Mouse (Mus musculus): ENCODE measurements around the gene Capn12. TPM values are rescaled to one million over a fixed set of nuclear protein-coding genes. Genes with fewer than 3 reads are reported as not detected.
"Not testable (repeated sequence)": the region's sequence is repeated elsewhere in the genome, so short reads cannot be mapped to it uniquely, and the experiment has no call there.

The Capn12 gene
- polyA plus RNA-seq, 1 experiment from 2014 or later, result 0.12 TPM

GRCm38 (mm10) chr7:28880554-28880953 lies 668 bp upstream of the Capn12 start:
- no peak overlapping the region for H3K9ac ChIP-seq
- ATAC-seq, result no peak
- H3K27me3 ChIP-seq (replicated peaks), result peaks cover 7% of the 10 kb centered on the region; the same call in 1 of the 2 replicates
- H3K36me3 ChIP-seq, result no peaks in the 10 kb centered on the region
- 81% methylated on average over 10 of the region's 10 CpGs for WGBS (ENCODE audit: insufficient replicate concordance)
- H3K4me2 ChIP-seq, result no peak overlapping the region
- no peak overlapping the region for H3K4me3 ChIP-seq
- peaks cover 39% of the 10 kb centered on the region for H3K4me1 ChIP-seq
- H3K9me3 ChIP-seq (replicated peaks), result no peaks in the 10 kb centered on the region
- H3K27ac ChIP-seq, result no peak overlapping the region

- Histone ChIP-seq H3K27ac (no peak overlapping the region), H3K4me1 (peaks cover 15% of the 10 kb centered on the region), H3K9me3 (replicated peaks) (no peaks in the 10 kb centered on the region), H3K9ac (no peak overlapping the region), H3K27me3 (replicated peaks) (peaks cover 32% of the 10 kb centered on the region), H3K4me3 (no peak overlapping the region), H3K4me2 (no peak overlapping the region), H3K36me3 (no peaks in the 10 kb centered on the region)
- WGBS (ENCODE audit: insufficient replicate concordance), result 66% methylated on average over 11 of the region's 11 CpGs
- ATAC-seq, result no peak
Observed at GRCm38 (mm10) chr7:28883039-28883438, 1.8 kb downstream of the Capn12 start.

DNA sequence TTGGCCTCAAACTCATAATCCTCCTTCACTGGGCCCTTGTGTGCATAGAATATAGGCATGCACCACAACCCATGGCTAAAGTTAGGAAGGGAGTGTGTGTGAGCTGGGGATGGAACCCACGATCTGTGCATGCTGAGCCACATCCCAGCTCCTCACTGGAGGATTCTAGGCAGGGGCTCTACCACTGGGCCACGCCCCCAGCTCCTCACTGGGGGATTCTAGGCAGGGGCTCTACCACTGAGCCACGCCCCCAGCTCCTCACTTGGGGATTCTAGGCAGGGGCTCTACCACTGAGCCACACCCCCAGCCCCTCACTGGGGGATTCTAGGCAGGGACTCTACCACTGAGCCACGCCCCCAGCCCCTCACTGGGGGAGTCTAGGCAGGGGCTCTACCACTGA lies 2.5 kb downstream of the Capn12 start:
- not testable (repeated sequence) for H3K27ac ChIP-seq; ATAC-seq; H3K4me3 ChIP-seq; H3K9ac ChIP-seq; H3K9me3 ChIP-seq (replicated peaks); H3K4me2 ChIP-seq; H3K36me3 ChIP-seq
- peaks cover 39% of the 10 kb centered on the region for H3K27me3 ChIP-seq (replicated peaks)
- 67% methylated on average over 4 of the region's 4 CpGs for WGBS (ENCODE audit: insufficient replicate concordance)
- peaks cover 12% of the 10 kb centered on the region for H3K4me1 ChIP-seq

DNA sequence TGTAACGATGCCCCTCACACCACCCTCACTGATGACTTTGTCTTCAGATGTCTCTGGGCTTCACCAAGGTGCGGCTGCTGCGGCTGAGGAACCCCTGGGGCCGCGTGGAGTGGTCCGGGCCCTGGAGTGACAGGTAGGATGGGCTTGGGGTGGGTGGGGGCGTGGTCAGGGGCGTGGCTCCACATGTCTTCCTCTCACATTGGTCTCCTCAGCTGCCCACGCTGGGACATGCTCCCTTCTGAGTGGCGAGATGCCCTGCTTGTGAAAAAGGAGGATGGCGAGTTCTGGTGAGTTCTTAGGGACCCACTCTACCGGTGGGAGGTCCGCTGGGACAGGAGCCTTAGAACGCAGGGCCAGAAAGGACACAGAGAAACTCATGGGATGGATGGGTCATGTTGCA lies 5.3 kb downstream of the Capn12 start:
- Histone ChIP-seq H3K36me3 (peaks cover 5% of the 10 kb centered on the region), H3K9me3 (replicated peaks) (no peaks in the 10 kb centered on the region), H3K4me1 (peaks cover 8% of the 10 kb centered on the region), H3K27ac (no peak overlapping the region), H3K27me3 (replicated peaks) (peaks cover 61% of the 10 kb centered on the region), H3K4me3 (no peak overlapping the region), H3K4me2 (no peak overlapping the region), H3K9ac (no peak overlapping the region)
- ATAC-seq, result 0 out of 2 replicates have a peak, but pooled peaks have one; percentile 35
- 21% methylated on average over 14 of the region's 14 CpGs for WGBS (ENCODE audit: insufficient replicate concordance)

DNA sequence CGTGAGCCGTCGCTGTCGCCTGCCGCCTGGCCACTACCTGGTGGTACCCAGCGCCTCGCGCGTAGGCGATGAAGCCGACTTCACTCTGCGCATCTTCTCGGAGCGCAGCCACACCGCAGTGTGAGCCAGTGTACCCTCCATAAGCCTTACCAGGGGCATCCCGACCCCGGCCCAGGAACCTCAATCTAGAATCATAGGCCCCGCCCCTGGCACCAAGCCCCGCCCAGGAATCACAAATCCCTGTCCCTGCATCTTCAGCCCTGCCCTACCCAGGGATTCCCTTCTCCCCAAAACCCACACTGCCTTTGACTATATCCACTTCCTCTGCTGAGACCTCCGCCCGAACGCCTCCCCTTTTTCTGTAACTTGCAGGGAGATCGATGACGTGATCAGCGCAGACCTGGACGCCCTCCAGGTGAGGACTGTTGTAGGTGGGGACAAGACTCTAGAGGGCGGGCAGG lies 7.5 kb downstream of the Capn12 start:
- peaks cover 61% of the 10 kb centered on the region for H3K27me3 ChIP-seq (replicated peaks)
- peaks cover 26% of the 10 kb centered on the region for H3K36me3 ChIP-seq
- no peak overlapping the region for H3K27ac ChIP-seq
- peaks cover 9% of the 10 kb centered on the region for H3K4me1 ChIP-seq
- no peaks in the 10 kb centered on the region for H3K9me3 ChIP-seq (replicated peaks)
- H3K9ac ChIP-seq, result 0 out of 2 replicates have a peak overlapping the region, but pooled peaks have one; percentile 5
- H3K4me2 ChIP-seq, result peak overlapping the region; percentile 46
- no peak for ATAC-seq
- 8% methylated on average over 27 of the region's 27 CpGs for WGBS (ENCODE audit: insufficient replicate concordance)
- H3K4me3 ChIP-seq, result peak overlapping the region; percentile 24

DNA sequence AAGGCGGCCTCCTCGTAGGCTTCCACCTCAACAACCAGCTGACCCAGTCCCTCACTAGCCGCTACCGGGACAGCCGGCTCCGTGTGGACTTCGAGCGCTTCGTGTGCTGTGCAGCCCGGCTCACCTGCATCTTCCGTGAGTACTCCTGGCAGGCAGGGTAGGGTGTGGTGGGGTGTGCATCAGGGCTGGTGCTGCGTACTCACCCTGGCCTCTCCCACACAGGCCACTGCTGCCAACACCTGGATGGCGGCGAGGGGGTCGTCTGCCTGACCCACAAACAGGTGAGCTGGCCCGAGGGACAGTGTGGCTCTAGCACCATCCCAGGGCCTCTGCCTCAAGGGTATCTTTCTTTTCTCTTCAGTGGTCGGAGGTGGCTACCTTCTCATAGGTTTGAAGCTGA lies 11.4 kb downstream of the Capn12 start:
- no peak for ATAC-seq
- no peak overlapping the region for H3K27ac ChIP-seq
- H3K9ac ChIP-seq, result no peak overlapping the region
- no peak overlapping the region for H3K4me2 ChIP-seq
- 92% methylated on average over 17 of the region's 17 CpGs for WGBS (ENCODE audit: insufficient replicate concordance)
- peaks cover 32% of the 10 kb centered on the region for H3K4me1 ChIP-seq
- H3K9me3 ChIP-seq (replicated peaks), result no peaks in the 10 kb centered on the region
- H3K27me3 ChIP-seq (replicated peaks), result peaks cover 33% of the 10 kb centered on the region
- H3K4me3 ChIP-seq, result no peak overlapping the region
- peaks cover 65% of the 10 kb centered on the region for H3K36me3 ChIP-seq

DNA sequence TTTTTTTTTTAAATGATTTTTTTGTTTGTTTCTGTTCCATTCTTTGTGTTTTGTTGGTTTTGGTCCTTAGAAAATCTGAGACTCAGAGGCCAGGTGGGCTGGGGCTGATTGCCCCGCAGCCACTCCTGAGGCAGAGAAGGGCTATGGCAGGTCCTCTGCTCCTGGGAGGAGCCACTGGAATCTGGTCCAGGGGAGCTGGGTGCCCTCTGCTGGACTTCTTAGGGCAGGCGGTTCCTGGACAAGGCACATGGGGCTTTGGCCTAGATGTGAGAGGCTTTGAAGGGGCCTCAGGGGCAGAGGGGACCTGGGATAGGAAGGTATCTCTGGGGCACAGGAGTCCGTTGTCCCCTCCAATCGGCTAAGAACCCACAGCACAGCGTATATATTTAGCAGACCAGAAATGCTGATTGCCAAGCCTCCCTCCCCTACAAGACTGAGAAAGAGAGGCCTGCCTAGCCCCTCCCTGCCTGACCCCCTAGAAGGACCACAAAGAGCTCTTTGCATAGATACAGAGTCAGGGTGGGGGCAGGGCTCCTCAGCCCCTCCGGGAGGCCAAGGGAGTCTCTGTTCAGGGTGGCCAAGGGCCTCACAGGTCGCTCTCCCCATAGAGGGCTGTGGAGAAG lies 12.5 kb downstream of the Capn12 start:
- Histone ChIP-seq H3K27me3 (replicated peaks) (peaks cover 22% of the 10 kb centered on the region), H3K4me3 (no peak overlapping the region), H3K27ac (0 out of 2 replicates have a peak overlapping the region, but pooled peaks have one; percentile 17), H3K36me3 (peaks cover 76% of the 10 kb centered on the region), H3K4me2 (no peak overlapping the region), H3K9ac (no peak overlapping the region), H3K4me1 (peaks cover 28% of the 10 kb centered on the region), H3K9me3 (replicated peaks) (no peaks in the 10 kb centered on the region)
- ATAC-seq, result peak; percentile 21; the same call in 1 of the 2 replicates
- WGBS (ENCODE audit: insufficient replicate concordance), result 58% methylated on average over 7 of the region's 7 CpGs

GRCm38 (mm10) chr7:28894942-28895341 lies 13.7 kb downstream of the Capn12 start:
- ATAC-seq, result peak; percentile 53
- 0 out of 2 replicates have a peak overlapping the region, but pooled peaks have one; percentile 2 for H3K9ac ChIP-seq
- peaks cover 24% of the 10 kb centered on the region for H3K4me1 ChIP-seq
- WGBS (ENCODE audit: insufficient replicate concordance), result 21% methylated on average over 5 of the region's 5 CpGs
- no peak overlapping the region for H3K4me3 ChIP-seq
- H3K27me3 ChIP-seq (replicated peaks), result peaks cover 10% of the 10 kb centered on the region
- no peaks in the 10 kb centered on the region for H3K9me3 ChIP-seq (replicated peaks)
- peak overlapping the region; percentile 60 for H3K27ac ChIP-seq
- H3K36me3 ChIP-seq, result peaks cover 88% of the 10 kb centered on the region
- H3K4me2 ChIP-seq, result no peak overlapping the region; the same call in 1 of the 2 replicates

DNA sequence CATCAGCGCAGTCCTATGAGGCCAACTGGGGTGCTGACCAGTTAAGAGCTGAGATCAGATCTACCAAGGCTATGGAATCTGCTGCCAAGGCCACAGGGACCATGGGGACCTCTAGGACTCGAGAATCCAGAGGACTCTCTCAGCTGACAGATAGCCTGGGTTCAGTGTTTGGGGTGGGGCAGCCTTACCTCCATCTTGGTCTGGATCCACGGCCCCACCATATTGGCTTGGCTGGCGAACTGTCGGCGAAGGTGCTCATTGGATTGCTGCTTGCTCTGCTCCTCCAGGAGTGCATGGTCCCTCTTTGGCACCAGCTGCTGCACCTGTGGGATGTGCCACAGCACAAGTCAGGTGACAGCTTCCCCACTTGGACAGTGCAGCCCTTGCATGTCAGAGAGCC lies 16.4 kb downstream of the Capn12 start:
- Histone ChIP-seq H3K36me3 (peaks cover 99% of the 10 kb centered on the region), H3K27me3 (replicated peaks) (no peaks in the 10 kb centered on the region), H3K9ac (no peak overlapping the region), H3K4me2 (no peak overlapping the region), H3K9me3 (replicated peaks) (no peaks in the 10 kb centered on the region), H3K4me1 (peaks cover 24% of the 10 kb centered on the region), H3K4me3 (no peak overlapping the region), H3K27ac (no peak overlapping the region)
- 82% methylated on average over 6 of the region's 6 CpGs for WGBS (ENCODE audit: insufficient replicate concordance)
- no peak for ATAC-seq

DNA sequence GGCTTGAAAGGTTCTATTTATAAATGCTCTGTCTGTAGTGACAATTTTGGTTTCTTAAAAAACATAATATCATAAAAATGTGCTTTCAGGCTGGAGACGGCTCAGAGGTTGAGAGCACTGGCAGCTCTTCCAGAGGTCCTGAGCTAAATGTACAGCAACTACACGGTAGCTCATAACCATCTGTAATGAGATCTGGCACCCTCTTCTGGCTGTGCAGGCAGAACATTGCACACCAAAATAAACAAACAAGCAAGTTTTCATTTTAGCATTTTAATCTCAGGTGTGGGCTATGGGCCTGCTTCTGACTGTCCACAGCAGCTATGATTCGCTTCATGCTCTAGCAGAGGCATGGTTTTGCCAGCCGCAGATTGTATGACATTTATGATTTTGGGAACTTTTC lies 18.8 kb downstream of the Capn12 start:
- no peak overlapping the region for H3K4me2 ChIP-seq
- WGBS (ENCODE audit: insufficient replicate concordance), result 89% methylated on average over 4 of the region's 4 CpGs
- peaks cover 10% of the 10 kb centered on the region for H3K4me1 ChIP-seq
- H3K4me3 ChIP-seq, result no peak overlapping the region
- H3K9ac ChIP-seq, result no peak overlapping the region
- no peaks in the 10 kb centered on the region for H3K27me3 ChIP-seq (replicated peaks)
- ATAC-seq, result no peak
- H3K27ac ChIP-seq, result no peak overlapping the region
- peaks cover 100% of the 10 kb centered on the region for H3K36me3 ChIP-seq
- no peaks in the 10 kb centered on the region for H3K9me3 ChIP-seq (replicated peaks)

- Histone ChIP-seq H3K4me1 (no peaks in the 10 kb centered on the region), H3K9ac (no peak overlapping the region), H3K27me3 (replicated peaks) (no peaks in the 10 kb centered on the region), H3K4me2 (no peak overlapping the region), H3K36me3 (peaks cover 100% of the 10 kb centered on the region), H3K4me3 (no peak overlapping the region), H3K27ac (no peak overlapping the region), H3K9me3 (replicated peaks) (no peaks in the 10 kb centered on the region)
- WGBS (ENCODE audit: insufficient replicate concordance), result 89% methylated on average over 13 of the region's 13 CpGs
- peak; percentile 25; the same call in 1 of the 2 replicates for ATAC-seq
Observed at GRCm38 (mm10) chr7:28901311-28902125, 20.3 kb downstream of the Capn12 start.

- Histone ChIP-seq H3K4me1 (no peaks in the 10 kb centered on the region), H3K9me3 (replicated peaks) (no peaks in the 10 kb centered on the region), H3K4me3 (no peak overlapping the region), H3K36me3 (peaks cover 100% of the 10 kb centered on the region), H3K9ac (no peak overlapping the region), H3K27me3 (replicated peaks) (no peaks in the 10 kb centered on the region), H3K27ac (no peak overlapping the region), H3K4me2 (no peak overlapping the region)
- ATAC-seq, result no peak
- 89% methylated on average over 6 of the region's 6 CpGs for WGBS (ENCODE audit: insufficient replicate concordance)
Observed at GRCm38 (mm10) chr7:28902180-28902579, 21.0 kb downstream of the Capn12 start.
